ENCODE assay signal across 19 mouse cellular contexts in genomic region chr6:145669596-145670071, GRCm38 (mm10). TPM values are rescaled to one million over a fixed set of nuclear protein-coding genes. Genes with fewer than 3 reads are reported as not detected.
A peak's percentile ranks its signal among the peaks of the same experiment; 100 is the strongest.
DNase-seq lines count a peak whose midpoint lies in the region; ATAC-seq and TF ChIP-seq lines count a peak whose summit lies in the region.
"Had no signal": no experiment of that assay in that cellular context is flagged by ENCODE, and none has a peak within 500 bp of the region (broad histone marks: within the 10 kb centered on the region; RNA-seq: fewer than 3 reads in every experiment).

No protein-coding gene starts in this region.

- ATAC-seq in cerebellum, adult (ENCODE audit: insufficient number of reproducible peaks, low FRiP score, low TSS enrichment) = peak; percentile 84
- ATAC-seq in megakaryocyte progenitor cell, adult 5-6 weeks (replicated peaks; ENCODE audit: poor library complexity) = no peak
- no peak for ATAC-seq in erythroblast, adult 5-6 weeks (replicated peaks; ENCODE audit: low FRiP score, poor library complexity, severe bottlenecking)

- H3K4me3 ChIP-seq in cerebellum, adult 2 months (replicated peaks; ENCODE audit: insufficient read depth, low read depth, low read length) = no peak overlapping the region
- H3K4me3 ChIP-seq: liver, embryonic 15.5 days; neural tube, embryonic 12.5 days had no signal

- WGBS in cerebellum, adult 2 months = 4% methylated on average over 10 of the region's 10 CpGs

- TF ChIP-seq CTCF in cerebellum, adult 2 months (IDR thresholded peaks at IDR 0.05; ENCODE audit: borderline replicate concordance, insufficient read depth, low read depth, low read length) = no peak

- intact Hi-C loops in left cerebral cortex, postnatal 4 days (cut with DNase I) = no loop called here
- intact Hi-C loops in left cerebral cortex, postnatal 14 days (cut with DNase I) = no loop called here

- DNase-seq in left cerebral cortex, postnatal 4 days = peak; percentile 55
- DNase-seq in left cerebral cortex, postnatal 14 days (ENCODE audit: low spot score in 2 of 2) = no peak
- peak; percentile 68 to 87 for DNase-seq in cerebellum, adult 2 months
- DNase-seq in lung, postnatal 14 days = peak; percentile 29
- no peak for DNase-seq in urinary bladder, postnatal 10 days (ENCODE audit: low spot score)
- DNase-seq: kidney, adult 11 months; kidney, postnatal 25 days; retina, postnatal 1 day; spleen, adult 18-20 months; thymus, postnatal 4 days had no signal

- no peak overlapping the region for H3K27ac ChIP-seq in cerebellum, adult 2 months (ENCODE audit: insufficient read depth, low read length)
- H3K27ac ChIP-seq: liver, embryonic 15.5 days; neural tube, embryonic 12.5 days had no signal

- no peak for TF ChIP-seq POLR2A in cerebellum, adult 2 months (IDR thresholded peaks at IDR 0.05; ENCODE audit: borderline replicate concordance, insufficient read depth, low read length)

- peaks cover 6% of the 10 kb centered on the region; the same call in 1 of the 2 replicates for H3K4me1 ChIP-seq in cerebellum, adult 2 months (ENCODE audit: control insufficient read depth, insufficient read depth, low read length)
- H3K4me1 ChIP-seq: liver, embryonic 15.5 days had no signal

- no peaks in the 10 kb centered on the region; the same call in 1 of the 2 replicates for H3K27me3 ChIP-seq in cerebellum, adult 2 months (ENCODE audit: control insufficient read depth, insufficient read depth, low read length)
- H3K27me3 ChIP-seq: liver, embryonic 15.5 days; neural tube, embryonic 12.5 days had no signal

RNA-seq across cellular contexts. Expression of gene Tuba3b, which starts 54.1 kb away (rescaled TPM):
- total RNA-seq in left cerebral cortex, postnatal 4 days (2021) = not detected
- not detected for total RNA-seq in left cerebral cortex, postnatal 14 days (2021)
- not detected in 2 replicates for polyA plus RNA-seq in cerebellum, adult 2 months (2012; rRNA removed)
- total RNA-seq in megakaryocyte progenitor cell, adult 5-6 weeks (2015) = not detected in 2 replicates
- total RNA-seq in megakaryocyte progenitor cell, adult 5-6 weeks (2017) = not detected in 2 replicates
- total RNA-seq in erythroblast, adult 5-6 weeks (2015; ENCODE audit: low replicate concordance) = not detected in 2 replicates
- not detected in 2 replicates for total RNA-seq in erythroblast, adult 5-6 weeks (2017; ENCODE audit: low replicate concordance)
- total RNA-seq: layer of hippocampus, postnatal 14 days; megakaryocyte-erythroid progenitor cell, adult 5-6 weeks had no signal
- polyA plus RNA-seq: frontal cortex, adult 2 months; limb, embryonic 11.5 days; neural tube, embryonic 12.5 days had no signal

RNA-seq across cellular contexts. Expression of gene Lmntd1, which starts 55.5 kb away (rescaled TPM):
- 1 to 10 TPM; 1.9 to 2.1 TPM for total RNA-seq in left cerebral cortex, postnatal 4 days (2021)
- 1 to 10 TPM; 2.2 to 2.4 TPM for total RNA-seq in left cerebral cortex, postnatal 14 days (2021)
- polyA plus RNA-seq in cerebellum, adult 2 months (2012; rRNA removed) = 0.70 and 1.2 TPM in 2 replicates
- total RNA-seq in megakaryocyte progenitor cell, adult 5-6 weeks (2015) = not detected in 2 replicates
- total RNA-seq in megakaryocyte progenitor cell, adult 5-6 weeks (2017) = not detected in 2 replicates
- not detected in 2 replicates for total RNA-seq in erythroblast, adult 5-6 weeks (2015; ENCODE audit: low replicate concordance)
- total RNA-seq in erythroblast, adult 5-6 weeks (2017; ENCODE audit: low replicate concordance) = not detected in 2 replicates
- total RNA-seq: megakaryocyte-erythroid progenitor cell, adult 5-6 weeks had no signal
- polyA plus RNA-seq: liver, embryonic 15.5 days had no signal

Comparison
In these comparisons a context has a peak if more than half of its experiments do, and no peak if none do; other contexts are left out.
1. DNase-seq: peak in left cerebral cortex, postnatal 4 days (single experiment), cerebellum, adult 2 months (2 of 2) and lung, postnatal 14 days (single experiment); none in left cerebral cortex, postnatal 14 days (0 of 2) and urinary bladder, postnatal 10 days (single experiment).